Mouse (Mus musculus) gastrocnemius, adult 2 months (tissue): Measurements from ENCODE around the gene Serpinb8. TPM values are rescaled to one million over a fixed set of nuclear protein-coding genes. Genes with fewer than 3 reads are reported as not detected.

Experiments used
- DNase-seq: peaks from one replicate; pipeline ENCODE4 v3.0.0; 2022
- H3K27ac ChIP-seq: fragments of 200-600 bp; 2 replicates; pipeline ENCODE4 v1.8.1; 2022; ENCODE audit warnings: mild to moderate bottlenecking
- H3K4me3 ChIP-seq: fragments of 200-600 bp; 2 replicates; pipeline ENCODE4 v1.8.1; 2022; ENCODE audit warnings: mild to moderate bottlenecking, moderate library complexity
- CTCF ChIP-seq: fragments of 200-600 bp; IDR thresholded peaks from 2 replicates; pipeline ENCODE4 v1.8.1; 2022; ENCODE audit warnings: antibody characterized with exemption, mild to moderate bottlenecking, moderate library complexity
- intact Hi-C: fragments of 180-260 bp; cut with DNase I; formaldehyde crosslinking; loops from one replicate; pipeline ENCODE4 v1.15.1; 2025
- long read RNA-seq, 2 experiments: library from polyadenylated mRNA; stranded (forward); transcript quantifications; one replicate each; pipeline ENCODE4 v2.0.0; 2021
- total RNA-seq, 2 experiments: library from RNA; stranded (reverse); gene quantifications; 2 replicates each; pipeline ENCODE4 v1.2.3; 2021

Serpinb8 gene
- total RNA-seq, result 1 to 10 TPM; 1.3 to 2.3 TPM
- long read RNA-seq, experiment 1, full-length matches to known transcripts, result 1 of 2 reads
- long read RNA-seq, experiment 1, partial matches to known transcripts, result 0 of 2 reads
- long read RNA-seq, experiment 1, other reads (novel, unspliced or antisense), result 1 of 2 reads
- long read RNA-seq, experiment 2, partial matches to known transcripts, result 0 of 3 reads
- long read RNA-seq, experiment 2, other reads (novel, unspliced or antisense), result 3 of 3 reads

DNA sequence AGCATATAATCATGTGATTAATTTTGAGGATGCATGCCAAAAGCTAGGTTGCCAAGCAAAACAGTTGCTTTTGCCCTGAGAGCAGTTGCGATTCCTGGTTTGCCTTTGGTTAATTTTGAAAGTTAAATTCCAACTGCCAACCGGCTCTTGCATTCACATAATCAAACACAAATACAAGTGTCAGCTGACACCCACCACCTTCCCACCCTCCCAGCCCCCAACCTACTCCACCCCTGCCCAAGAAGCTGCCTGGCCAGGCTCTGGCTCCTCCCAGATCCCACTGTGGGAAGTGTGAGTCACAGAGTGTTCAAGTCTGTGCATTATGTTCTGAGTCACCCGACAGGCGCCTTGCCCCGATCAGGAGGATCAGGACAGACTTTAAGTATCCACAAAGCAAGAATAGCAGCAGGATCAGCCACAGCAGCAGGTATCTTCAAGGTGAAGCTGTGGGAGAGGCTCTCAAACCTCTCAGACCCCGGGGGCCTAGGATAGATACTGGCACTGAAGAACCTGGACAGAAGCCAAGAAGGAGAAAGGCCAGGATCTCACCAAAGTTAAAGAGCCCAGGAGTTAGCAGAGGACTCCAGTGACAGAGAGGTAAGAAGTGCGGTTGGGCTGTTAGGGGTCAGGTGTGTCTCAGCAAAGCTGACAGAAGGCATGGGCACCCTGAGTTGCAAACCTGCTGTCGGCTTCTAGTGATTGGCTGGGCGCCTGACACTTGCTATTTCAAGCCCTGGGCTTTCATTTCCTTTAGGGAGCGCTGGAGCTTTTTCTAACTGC lies at the start of gene Serpinb8:
Serpinb8 (plus strand) TSS at position 316 of the 780 bp plus-strand sequence.
- TF ChIP-seq CTCF, result no peak
- intact Hi-C loops, result no loop called here
- peak; percentile 70 for DNase-seq
- Histone ChIP-seq H3K4me3 (peak within 1 kb of the TSS; percentile 66), H3K27ac (peak within 1 kb of the TSS; percentile 72)

DNA sequence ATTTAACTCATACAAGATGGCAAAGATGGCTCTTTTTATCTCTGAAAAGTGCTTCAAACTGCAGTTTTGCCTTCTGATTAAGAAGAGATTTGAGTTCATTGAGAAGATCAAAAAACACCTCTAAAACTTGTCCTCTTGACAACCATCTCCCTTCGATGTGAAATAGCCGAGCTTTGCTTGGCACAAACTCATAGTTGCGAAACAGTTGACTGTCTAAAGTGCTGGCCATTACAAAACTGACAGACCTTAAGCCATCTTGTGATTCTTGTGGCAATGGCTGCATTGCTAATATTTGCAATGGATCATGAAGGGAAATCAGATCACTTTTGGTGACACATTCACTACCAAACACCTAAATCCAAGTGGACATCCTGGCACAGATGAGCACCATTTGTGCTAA lies 30.3 kb upstream of the Serpinb8 start:
- DNase-seq, result no peak
- H3K4me3 ChIP-seq, result no peak overlapping the region
- no peak for TF ChIP-seq CTCF
- no peak overlapping the region for H3K27ac ChIP-seq
- intact Hi-C loops, result no loop called here

DNA sequence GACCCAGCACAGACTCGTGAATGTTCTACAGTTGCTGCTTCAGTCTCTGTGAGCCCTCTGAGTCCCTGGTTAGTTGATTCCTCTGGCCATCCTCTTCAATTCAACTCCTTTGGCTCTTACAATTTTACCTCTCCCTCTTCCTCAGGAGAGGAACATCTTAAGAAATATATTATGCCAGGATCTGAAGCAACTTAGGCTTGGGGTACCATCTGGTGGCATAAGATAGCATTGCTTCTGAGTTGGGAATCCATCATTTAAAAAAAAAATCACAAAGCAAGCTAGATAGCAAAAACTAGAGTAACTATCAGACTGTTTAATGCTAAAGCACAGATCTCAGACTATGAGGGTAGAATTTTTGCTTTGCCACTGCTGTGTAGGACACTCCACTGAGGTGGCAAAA lies 27.7 kb upstream of the Serpinb8 start:
- DNase-seq, result no peak
- TF ChIP-seq CTCF, result peak; percentile 19; the same call in 1 of the 2 replicates
- Histone ChIP-seq H3K4me3 (no peak overlapping the region), H3K27ac (no peak overlapping the region)
- intact Hi-C loops, result no loop called here

DNA sequence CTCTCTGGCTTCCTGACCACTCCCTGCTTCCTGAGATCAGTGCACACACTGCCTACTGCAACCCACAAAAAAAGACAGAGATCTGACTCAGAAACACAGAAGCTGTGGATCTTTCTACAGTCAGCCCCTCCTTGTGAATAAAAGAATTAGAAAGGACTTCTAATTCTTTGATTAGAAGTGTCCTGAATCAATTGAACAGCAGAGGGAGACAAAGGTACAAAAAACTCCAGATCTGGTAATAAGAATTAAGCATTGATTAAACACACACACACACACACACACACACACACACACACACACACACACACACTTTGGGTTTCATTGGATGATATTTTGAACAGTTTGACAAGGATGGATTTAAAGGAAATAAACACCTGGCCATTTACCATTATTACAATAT lies 24.2 kb upstream of the Serpinb8 start:
- intact Hi-C loops, result loop anchor here (2.0 kb wide), 1 partner anchor 33 kb away; no protein-coding TSS in a partner anchor
- TF ChIP-seq CTCF, result peak; percentile 30
- DNase-seq, result no peak
- Histone ChIP-seq H3K4me3 (no peak overlapping the region), H3K27ac (no peak overlapping the region)

DNA sequence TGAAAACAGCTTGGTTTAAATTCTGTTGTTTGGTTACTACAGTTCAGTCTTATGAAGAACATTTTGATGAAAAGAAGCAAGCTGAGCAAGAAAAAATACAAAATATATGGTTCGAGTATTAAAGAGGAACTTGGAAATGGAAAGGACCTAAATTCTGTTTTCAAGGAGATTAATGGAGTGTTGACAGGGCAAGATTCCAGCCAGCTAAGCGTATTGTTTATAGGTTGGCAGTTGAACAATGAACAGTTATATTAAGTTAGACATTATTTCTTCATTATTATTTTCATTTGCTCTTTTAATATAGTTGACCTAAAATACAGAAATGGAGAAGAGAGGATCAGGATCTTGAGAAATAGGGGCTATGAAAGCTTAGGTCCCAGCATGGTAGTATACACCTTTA lies 13.7 kb upstream of the Serpinb8 start:
- no peak overlapping the region for H3K4me3 ChIP-seq
- intact Hi-C loops, result no loop called here
- DNase-seq, result no peak
- no peak overlapping the region for H3K27ac ChIP-seq
- no peak for TF ChIP-seq CTCF

DNA sequence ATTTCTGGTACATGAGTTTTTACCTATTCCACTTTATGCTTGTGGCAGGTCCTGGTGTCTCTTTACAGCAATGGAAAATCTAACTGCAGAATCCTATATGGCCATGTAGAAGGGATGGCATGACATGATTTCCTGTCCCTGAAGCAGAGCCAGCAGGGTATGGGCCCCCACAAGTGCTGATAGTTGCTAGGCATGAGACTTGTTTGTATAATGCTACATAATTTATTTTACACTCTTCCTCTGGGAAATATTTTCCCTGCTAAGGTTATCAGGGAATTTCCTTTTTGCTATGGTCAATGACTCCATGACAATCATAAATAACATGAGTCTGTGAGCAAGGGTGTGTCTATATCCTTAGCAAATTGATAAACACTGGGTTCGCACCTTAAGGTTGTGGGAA lies 12.3 kb upstream of the Serpinb8 start:
- intact Hi-C loops, result no loop called here
- Histone ChIP-seq H3K4me3 (no peak overlapping the region), H3K27ac (no peak overlapping the region)
- TF ChIP-seq CTCF, result no peak
- DNase-seq, result no peak

DNA sequence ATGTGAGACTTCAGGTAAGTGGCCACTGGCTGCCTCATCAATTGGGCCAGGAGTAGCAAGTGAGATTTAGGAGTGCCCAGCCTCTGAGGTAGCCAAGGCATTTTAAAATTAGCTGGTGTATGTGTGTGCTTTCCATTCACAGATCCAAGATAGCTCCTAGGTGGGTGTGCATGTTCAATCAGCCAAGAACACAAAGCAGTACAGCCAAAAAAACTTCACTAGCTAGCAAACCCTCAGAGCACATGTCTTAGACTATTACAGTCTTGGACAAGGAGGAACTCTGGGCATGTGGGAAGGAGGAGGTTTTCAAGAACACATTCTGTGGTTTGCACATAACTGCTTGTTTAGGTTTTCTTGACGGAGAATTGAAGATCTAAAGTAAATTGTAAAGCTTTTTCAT lies 8.6 kb upstream of the Serpinb8 start:
- TF ChIP-seq CTCF, result no peak
- H3K27ac ChIP-seq, result no peak overlapping the region
- intact Hi-C loops, result no loop called here
- H3K4me3 ChIP-seq, result no peak overlapping the region
- no peak for DNase-seq

DNA sequence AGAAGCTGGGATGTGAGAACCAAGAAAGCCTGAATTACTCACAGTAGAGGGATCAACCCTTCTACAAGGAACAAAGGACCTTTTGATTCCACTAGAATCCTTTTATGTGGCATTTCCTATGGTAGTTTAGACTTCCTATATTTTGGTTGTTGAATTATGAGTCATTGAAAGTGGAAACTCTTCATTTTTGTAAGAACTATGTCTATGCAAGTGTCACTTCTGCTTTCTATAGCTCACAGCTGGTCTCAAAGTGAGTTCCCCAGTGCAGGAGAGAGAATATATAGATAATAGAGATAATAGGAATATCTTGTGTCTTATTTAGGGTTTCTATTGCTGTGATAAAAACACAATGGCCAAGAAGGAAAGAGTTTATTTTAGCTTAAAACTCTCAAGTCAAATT lies 6.9 kb upstream of the Serpinb8 start:
- intact Hi-C loops, result no loop called here
- Histone ChIP-seq H3K4me3 (no peak overlapping the region), H3K27ac (no peak overlapping the region)
- TF ChIP-seq CTCF, result no peak
- no peak for DNase-seq

DNA sequence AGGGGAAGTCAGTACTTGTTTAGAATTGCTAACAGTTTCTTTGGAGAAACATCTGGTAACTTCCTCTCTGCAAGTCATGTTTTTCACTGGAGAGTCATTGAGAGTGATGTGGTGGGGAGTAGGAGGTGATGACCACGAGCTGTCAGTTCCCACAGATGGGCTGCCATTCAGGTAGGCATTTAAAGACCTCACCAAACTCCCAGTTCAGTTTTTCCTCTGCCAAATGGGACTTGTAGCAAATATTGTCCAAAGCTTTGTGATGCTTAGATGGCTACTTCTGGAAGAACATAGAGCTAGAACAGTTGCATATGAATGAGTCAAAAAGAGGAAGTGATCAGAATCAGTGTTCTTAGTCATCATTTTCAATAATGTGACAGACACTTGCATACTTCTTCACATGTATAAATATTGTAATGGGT lies 5.8 kb upstream of the Serpinb8 start:
- DNase-seq, result no peak
- intact Hi-C loops, result no loop called here
- Histone ChIP-seq H3K27ac (no peak overlapping the region), H3K4me3 (no peak overlapping the region)
- no peak for TF ChIP-seq CTCF

DNA sequence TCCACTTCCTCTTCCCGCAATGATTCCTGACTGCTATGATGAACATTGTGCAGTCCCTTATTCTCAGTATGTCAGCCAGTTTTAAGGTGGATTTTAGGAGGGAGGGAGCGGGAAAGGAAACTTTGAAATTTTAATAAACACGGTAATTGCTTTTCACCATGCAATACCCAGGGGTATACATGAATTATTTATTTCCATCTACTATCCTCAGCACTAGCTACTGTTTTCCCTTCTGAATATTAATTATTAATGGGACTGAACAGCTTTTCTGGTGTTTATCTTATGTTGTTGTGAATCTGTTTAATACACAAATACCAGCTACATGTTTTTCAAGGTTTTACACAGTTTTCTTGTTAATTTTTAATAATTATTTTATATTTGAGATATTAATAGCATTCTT lies 4.9 kb upstream of the Serpinb8 start:
- DNase-seq, result no peak
- intact Hi-C loops, result no loop called here
- TF ChIP-seq CTCF, result no peak

DNA sequence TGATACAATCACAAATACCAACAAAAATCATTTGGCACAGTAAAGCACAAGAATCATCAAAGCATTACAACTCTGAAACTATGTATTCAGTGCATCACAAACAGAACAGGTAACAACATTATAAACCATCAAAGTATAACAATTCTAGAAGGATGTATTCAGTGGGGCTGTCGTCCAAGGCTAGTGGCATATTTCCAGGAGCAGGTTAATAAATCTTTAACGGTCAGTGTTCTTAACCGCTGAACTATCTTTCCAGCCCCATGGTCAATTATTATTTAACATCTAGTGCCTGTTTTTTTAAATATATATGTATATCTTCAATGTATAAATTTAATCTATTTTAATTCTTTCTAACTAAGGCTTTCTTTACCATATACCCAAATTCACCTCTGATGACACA lies 3.6 kb upstream of the Serpinb8 start:
- Histone ChIP-seq H3K4me3 (no peak overlapping the region), H3K27ac (no peak overlapping the region)
- no peak for DNase-seq
- intact Hi-C loops, result no loop called here
- no peak for TF ChIP-seq CTCF

More for the DNA sequence above, 4.9 kb upstream of the Serpinb8 start:
- no peak overlapping the region for H3K4me3 ChIP-seq
- no peak overlapping the region for H3K27ac ChIP-seq

DNA sequence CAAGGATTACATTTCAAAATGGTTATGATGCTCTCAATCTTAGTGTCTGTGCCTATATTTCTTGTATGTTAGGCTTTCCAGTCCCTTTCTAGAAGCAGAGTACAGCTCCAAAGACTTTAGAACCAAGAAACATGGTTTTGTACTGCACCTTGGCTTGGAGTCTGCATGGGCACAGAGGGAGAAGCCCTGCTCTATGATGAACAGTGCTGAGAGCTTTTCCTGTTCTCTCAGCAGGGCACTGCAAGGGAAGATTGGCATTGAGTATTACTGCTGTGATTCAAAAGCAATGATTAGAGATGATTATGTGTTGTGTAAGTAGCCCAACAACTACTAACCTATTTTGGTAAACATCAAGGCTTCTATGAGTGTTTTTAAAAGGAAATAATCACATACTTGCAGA lies 1.6 kb upstream of the Serpinb8 start:
- Histone ChIP-seq H3K4me3 (no peak overlapping the region), H3K27ac (no peak overlapping the region)
- intact Hi-C loops, result no loop called here
- no peak for TF ChIP-seq CTCF
- no peak for DNase-seq

DNA sequence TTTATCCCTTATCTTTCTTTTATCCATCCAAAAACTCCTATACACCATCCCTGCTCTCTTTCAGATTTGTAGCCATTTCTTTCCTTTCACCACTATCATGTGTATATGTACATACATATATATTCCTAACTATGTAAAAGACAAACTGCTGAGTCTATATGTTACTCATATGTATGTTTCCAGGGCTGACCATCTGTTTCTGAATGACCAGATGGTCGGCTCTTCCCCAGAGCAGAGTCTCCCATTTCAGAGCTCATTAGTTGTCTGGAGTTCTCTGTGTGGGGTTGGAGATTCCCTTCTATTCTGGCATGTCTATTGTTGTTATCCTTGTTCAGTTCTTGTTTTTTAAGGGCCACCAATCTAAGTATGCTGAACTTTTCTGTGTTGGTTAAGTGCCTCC lies 1.2 kb upstream of the Serpinb8 start:
- intact Hi-C loops, result no loop called here
- no peak overlapping the region for H3K27ac ChIP-seq
- no peak for DNase-seq
- TF ChIP-seq CTCF, result no peak
- H3K4me3 ChIP-seq, result no peak overlapping the region

DNA sequence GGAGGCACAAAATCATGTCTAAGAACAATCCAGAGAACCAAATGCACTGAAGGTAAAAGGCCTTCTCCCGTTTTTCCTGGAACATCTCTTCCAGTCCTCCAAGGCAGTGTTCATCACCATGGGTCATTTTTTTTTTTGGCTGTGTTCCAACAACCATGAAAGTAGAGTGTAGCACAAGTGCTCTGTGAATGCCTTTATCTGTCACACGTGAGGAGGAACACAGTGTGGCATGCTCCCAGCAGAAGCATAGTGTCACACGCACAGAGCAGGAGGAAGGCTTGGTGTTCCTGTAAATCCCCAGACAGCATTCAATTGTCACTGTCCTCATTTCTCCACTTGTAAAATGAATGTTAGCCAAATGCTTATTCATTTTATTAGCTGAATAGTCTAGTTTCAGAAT lies 2.8 kb downstream of the Serpinb8 start:
- TF ChIP-seq CTCF, result no peak
- Histone ChIP-seq H3K27ac (no peak overlapping the region), H3K4me3 (peak overlapping the region; percentile 23; the same call in 1 of the 2 replicates)
- intact Hi-C loops, result no loop called here
- no peak for DNase-seq
